Mouse (Mus musculus): ENCODE measurements around the gene M1ap. TPM values are rescaled to one million over a fixed set of nuclear protein-coding genes. Genes with fewer than 3 reads are reported as not detected.
A peak's percentile ranks its signal among the peaks of the same experiment; 100 is the strongest.

The M1ap gene
- polyA plus RNA-seq, 1 experiment from 2014 or later = 0.71 TPM

DNA sequence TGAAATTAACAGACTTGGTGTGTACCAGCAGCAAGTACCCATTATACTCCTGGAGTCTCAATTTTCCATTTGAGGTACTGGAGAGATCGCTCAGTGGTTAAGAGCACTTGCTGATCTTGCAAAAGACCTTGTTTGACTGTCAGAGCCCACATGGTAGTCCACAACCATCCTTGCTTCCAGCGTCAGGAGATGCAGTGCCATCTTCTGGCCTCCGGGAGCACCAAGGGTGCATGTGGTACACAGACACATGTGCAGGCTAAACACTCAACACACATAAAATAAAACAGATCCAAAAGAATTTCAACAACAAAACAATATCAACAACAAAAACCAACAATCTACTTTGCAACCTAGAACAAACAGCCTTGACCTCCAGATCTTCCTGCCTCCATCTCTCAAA lies 21.7 kb upstream of the M1ap start:
- Histone ChIP-seq H3K4me1 (ENCODE audit: control insufficient read depth, insufficient read depth, low read length) (no peaks in the 10 kb centered on the region), H3K4me3 (ENCODE audit: low read length) (no peak overlapping the region), H3K4me2 (ENCODE audit: low read depth, low read length) (no peak overlapping the region), H3K9ac (ENCODE audit: low read length) (no peak overlapping the region), H3K9me3 (replicated peaks; ENCODE audit: control insufficient read depth, low read length) (no peaks in the 10 kb centered on the region), H3K27me3 (ENCODE audit: control insufficient read depth, insufficient read depth, low read length) (peaks cover 2% of the 10 kb centered on the region; the same call in 1 of the 2 replicates), H3K27ac (ENCODE audit: low read length) (no peak overlapping the region), H3K36me3 (ENCODE audit: control insufficient read depth, insufficient read depth) (no peaks in the 10 kb centered on the region)
- no peak for ATAC-seq (replicated peaks; ENCODE audit: extremely low read depth, insufficient read depth, low FRiP score)
- 39% methylated on average over 3 of the region's 3 CpGs for WGBS

DNA sequence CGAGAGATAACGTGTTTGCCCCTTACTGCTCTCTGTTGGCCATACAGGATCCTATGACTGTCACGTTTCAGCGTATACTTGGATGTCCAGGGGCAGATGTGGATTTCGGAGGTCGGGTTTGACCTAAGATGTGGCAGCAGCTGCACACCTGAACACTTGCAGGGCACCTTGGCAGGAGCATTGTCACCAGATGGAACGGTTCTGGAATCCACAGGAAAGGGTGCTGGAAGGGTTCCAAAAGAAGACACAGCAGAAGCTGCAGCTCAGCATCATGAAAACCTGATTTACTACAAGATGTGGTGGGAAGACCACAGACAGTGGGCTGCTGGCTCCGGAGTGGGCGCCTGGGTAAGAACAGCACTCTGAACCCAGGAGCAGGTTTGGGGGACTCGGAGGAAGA lies 20.6 kb upstream of the M1ap start:
- no peak for ATAC-seq (replicated peaks; ENCODE audit: extremely low read depth, insufficient read depth, low FRiP score)
- no peaks in the 10 kb centered on the region for H3K4me1 ChIP-seq (ENCODE audit: control insufficient read depth, insufficient read depth, low read length)
- WGBS = 71% methylated on average over 10 of the region's 10 CpGs
- H3K27me3 ChIP-seq (ENCODE audit: control insufficient read depth, insufficient read depth, low read length) = peaks cover 2% of the 10 kb centered on the region; the same call in 1 of the 2 replicates
- H3K4me2 ChIP-seq (ENCODE audit: low read depth, low read length) = no peak overlapping the region
- H3K9ac ChIP-seq (ENCODE audit: low read length) = no peak overlapping the region
- no peaks in the 10 kb centered on the region for H3K36me3 ChIP-seq (ENCODE audit: control insufficient read depth, insufficient read depth)
- no peak overlapping the region for H3K4me3 ChIP-seq (ENCODE audit: low read length)
- H3K27ac ChIP-seq (ENCODE audit: low read length) = no peak overlapping the region
- H3K9me3 ChIP-seq (replicated peaks; ENCODE audit: control insufficient read depth, low read length) = no peaks in the 10 kb centered on the region

DNA sequence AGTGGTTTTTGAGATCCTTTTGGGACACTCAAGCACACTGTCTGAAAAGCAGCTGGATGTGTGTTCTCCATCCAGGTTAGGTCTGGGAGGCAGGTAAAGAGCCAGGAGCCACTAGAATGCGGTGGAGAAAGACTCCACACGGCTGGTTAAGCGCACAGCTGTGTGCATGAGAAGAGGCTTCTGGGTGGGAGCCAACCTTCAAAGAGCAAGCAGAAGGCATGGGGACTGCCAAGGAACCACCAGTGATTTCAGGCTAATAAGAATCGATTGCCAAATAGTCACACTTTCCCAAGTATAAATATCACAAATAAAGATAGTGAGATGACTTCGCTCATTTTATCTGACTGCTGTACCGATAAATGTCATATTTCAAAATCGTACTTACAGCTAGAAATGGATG lies 20.2 kb upstream of the M1ap start:
- H3K4me3 ChIP-seq (ENCODE audit: low read length) = no peak overlapping the region
- no peaks in the 10 kb centered on the region for H3K36me3 ChIP-seq (ENCODE audit: control insufficient read depth, insufficient read depth)
- no peaks in the 10 kb centered on the region for H3K9me3 ChIP-seq (replicated peaks; ENCODE audit: control insufficient read depth, low read length)
- H3K27me3 ChIP-seq (ENCODE audit: control insufficient read depth, insufficient read depth, low read length) = peaks cover 2% of the 10 kb centered on the region; the same call in 1 of the 2 replicates
- WGBS = 78% methylated on average over 7 of the region's 7 CpGs
- H3K27ac ChIP-seq (ENCODE audit: low read length) = no peak overlapping the region
- ATAC-seq (replicated peaks; ENCODE audit: extremely low read depth, insufficient read depth, low FRiP score) = no peak
- no peaks in the 10 kb centered on the region for H3K4me1 ChIP-seq (ENCODE audit: control insufficient read depth, insufficient read depth, low read length)
- no peak overlapping the region for H3K4me2 ChIP-seq (ENCODE audit: low read depth, low read length)
- H3K9ac ChIP-seq (ENCODE audit: low read length) = no peak overlapping the region

DNA sequence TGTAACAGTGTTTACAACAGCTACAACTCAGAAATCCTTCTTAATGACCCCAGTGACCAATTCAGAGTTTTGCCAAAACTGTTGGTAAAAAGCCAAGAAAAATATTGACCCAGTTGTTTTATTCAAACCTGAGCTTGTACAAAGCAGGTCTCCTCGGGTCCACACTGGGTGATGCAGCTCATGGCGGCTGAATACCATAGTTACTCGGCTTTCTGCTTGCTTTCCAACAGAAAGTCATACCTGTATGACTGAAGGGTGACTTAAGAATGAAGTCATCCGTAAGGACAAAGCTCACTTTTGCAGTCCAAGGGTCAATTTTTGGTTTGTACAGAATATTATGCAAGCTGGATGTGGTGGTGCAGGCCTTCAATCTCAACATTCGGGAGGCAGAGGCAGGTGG lies 19.1 kb upstream of the M1ap start:
- Histone ChIP-seq H3K4me1 (ENCODE audit: control insufficient read depth, insufficient read depth, low read length) (no peaks in the 10 kb centered on the region), H3K9me3 (replicated peaks; ENCODE audit: control insufficient read depth, low read length) (no peaks in the 10 kb centered on the region), H3K4me2 (ENCODE audit: low read depth, low read length) (no peak overlapping the region), H3K27ac (ENCODE audit: low read length) (no peak overlapping the region), H3K36me3 (ENCODE audit: control insufficient read depth, insufficient read depth) (no peaks in the 10 kb centered on the region), H3K27me3 (ENCODE audit: control insufficient read depth, insufficient read depth, low read length) (peaks cover 2% of the 10 kb centered on the region; the same call in 1 of the 2 replicates), H3K4me3 (ENCODE audit: low read length) (no peak overlapping the region), H3K9ac (ENCODE audit: low read length) (no peak overlapping the region)
- no peak for ATAC-seq (replicated peaks; ENCODE audit: extremely low read depth, insufficient read depth, low FRiP score)
- 71% methylated on average over 5 of the region's 5 CpGs for WGBS

DNA sequence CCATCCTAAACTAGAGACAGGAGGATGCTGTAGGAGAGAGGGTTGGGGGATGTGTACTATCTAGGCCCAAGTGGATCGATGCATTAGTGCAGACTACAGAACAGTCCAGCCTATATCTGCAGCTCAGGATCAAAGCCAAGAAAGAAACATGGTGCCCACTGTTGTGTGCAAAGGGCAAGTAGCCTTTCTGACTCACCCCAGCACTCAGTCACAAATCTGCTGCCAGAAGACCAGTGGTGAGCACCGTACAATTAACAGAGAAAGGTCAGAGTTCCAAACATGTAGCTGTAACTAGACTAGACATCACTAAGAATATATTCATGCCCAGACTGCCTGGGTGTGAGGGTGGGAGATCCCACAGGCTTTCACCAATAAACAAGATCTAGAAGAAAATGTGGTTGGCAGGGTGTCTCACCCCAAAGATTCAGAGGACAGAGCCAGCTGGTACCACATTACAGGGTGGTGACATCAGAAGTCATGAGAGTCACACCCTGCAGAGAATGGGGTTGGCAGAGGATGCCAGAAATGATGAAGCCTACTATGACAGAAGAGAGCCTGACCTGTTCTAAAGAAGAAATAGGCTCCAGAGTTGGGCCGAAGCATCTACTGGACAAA lies 12.0 kb upstream of the M1ap start:
- peaks cover 18% of the 10 kb centered on the region for H3K27me3 ChIP-seq (ENCODE audit: control insufficient read depth, insufficient read depth, low read length)
- H3K4me3 ChIP-seq (ENCODE audit: low read length) = no peak overlapping the region
- 86% methylated on average over 3 of the region's 3 CpGs for WGBS
- 0 out of 2 replicates have a peak, but pooled peaks cover 2% of the 10 kb centered on the region for H3K9me3 ChIP-seq (replicated peaks; ENCODE audit: control insufficient read depth, low read length)
- H3K36me3 ChIP-seq (ENCODE audit: control insufficient read depth, insufficient read depth) = no peaks in the 10 kb centered on the region
- H3K4me2 ChIP-seq (ENCODE audit: low read depth, low read length) = no peak overlapping the region
- no peak for ATAC-seq (replicated peaks; ENCODE audit: extremely low read depth, insufficient read depth, low FRiP score)
- H3K4me1 ChIP-seq (ENCODE audit: control insufficient read depth, insufficient read depth, low read length) = no peaks in the 10 kb centered on the region; the same call in 1 of the 2 replicates
- no peak overlapping the region for H3K9ac ChIP-seq (ENCODE audit: low read length)
- H3K27ac ChIP-seq (ENCODE audit: low read length) = no peak overlapping the region

DNA sequence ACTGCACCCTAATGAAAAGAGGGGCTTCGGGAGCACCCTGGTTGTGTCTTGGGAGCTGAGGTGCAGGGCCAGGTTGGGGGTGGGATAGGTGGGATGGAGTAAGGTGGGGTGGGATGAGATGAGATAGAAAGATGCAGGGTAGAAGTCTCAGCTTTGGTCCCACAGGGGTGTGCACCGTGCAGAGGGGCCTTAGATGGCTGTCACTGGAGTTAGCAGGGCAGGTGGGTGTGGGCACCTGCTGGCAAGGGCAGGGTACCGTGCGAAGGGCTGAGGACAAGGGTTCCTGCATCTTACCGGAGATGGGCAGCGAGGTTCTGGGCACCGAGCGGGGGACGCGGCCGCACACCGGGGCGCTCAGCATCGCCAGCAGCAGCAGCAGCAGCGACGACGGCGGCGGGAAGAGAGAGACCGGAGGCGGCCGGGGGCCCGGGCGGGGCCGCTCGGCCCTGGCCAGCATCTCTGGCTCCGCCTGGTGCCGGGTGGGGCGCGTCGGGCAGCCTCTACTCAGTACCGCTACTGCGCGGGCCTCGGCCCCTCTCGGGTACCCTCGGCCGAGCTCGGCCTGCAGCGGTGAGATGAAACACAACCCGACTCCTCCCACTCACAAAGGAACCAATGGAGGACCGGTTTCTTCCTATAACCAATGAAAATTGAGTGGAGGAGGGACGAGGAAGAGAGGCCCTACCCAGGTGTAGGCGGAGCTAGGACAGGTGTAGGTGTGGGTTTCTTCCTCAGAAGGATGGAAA lies 7.4 kb upstream of the M1ap start, which contains the start of gene Sema4f:
TSS of gene Sema4f (minus strand) at position 603 of the 746 bp plus-strand sequence.
- H3K36me3 ChIP-seq (ENCODE audit: control insufficient read depth, insufficient read depth) = no peaks in the 10 kb centered on the region
- H3K9me3 ChIP-seq (replicated peaks; ENCODE audit: control insufficient read depth, low read length) = 0 out of 2 replicates have a peak, but pooled peaks cover 2% of the 10 kb centered on the region
- no peaks in the 10 kb centered on the region; the same call in 1 of the 2 replicates for H3K4me1 ChIP-seq (ENCODE audit: control insufficient read depth, insufficient read depth, low read length)
- peak within 1 kb of the TSS; percentile 58 for H3K9ac ChIP-seq (ENCODE audit: low read length)
- peak; percentile 75 for ATAC-seq (replicated peaks; ENCODE audit: extremely low read depth, insufficient read depth, low FRiP score)
- 4% methylated on average over 42 of the region's 44 CpGs for WGBS
- peak within 1 kb of the TSS; percentile 83 for H3K4me2 ChIP-seq (ENCODE audit: low read depth, low read length)
- peak within 1 kb of the TSS; percentile 55 for H3K4me3 ChIP-seq (ENCODE audit: low read length)
- H3K27ac ChIP-seq (ENCODE audit: low read length) = no peak within 1 kb of the TSS
- peaks cover 23% of the 10 kb centered on the region for H3K27me3 ChIP-seq (ENCODE audit: control insufficient read depth, insufficient read depth, low read length)

DNA sequence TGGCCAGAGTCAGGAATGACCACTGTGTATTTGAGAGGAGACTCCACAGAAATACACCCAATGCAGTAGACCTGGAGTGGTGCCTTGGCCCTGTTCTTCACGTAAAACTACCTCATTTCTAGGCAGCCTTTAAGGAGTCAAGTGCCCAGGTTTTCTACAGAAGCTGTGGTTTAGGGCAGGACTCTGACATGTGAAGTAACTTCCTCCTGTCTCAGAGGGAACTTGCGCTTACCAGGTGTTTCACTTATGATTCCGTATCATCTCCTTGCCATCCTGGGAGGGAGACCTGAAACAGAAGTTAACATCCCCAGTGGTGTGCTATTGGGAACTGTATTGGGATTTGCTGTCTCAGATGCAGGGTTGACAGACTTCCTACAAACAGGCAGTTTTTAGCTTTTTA lies 5.9 kb upstream of the M1ap start:
- H3K4me2 ChIP-seq (ENCODE audit: low read depth, low read length) = no peak overlapping the region
- ATAC-seq (replicated peaks; ENCODE audit: extremely low read depth, insufficient read depth, low FRiP score) = no peak
- no peak overlapping the region for H3K27ac ChIP-seq (ENCODE audit: low read length)
- 76% methylated on average over 3 of the region's 3 CpGs for WGBS
- H3K36me3 ChIP-seq (ENCODE audit: control insufficient read depth, insufficient read depth) = no peaks in the 10 kb centered on the region
- 0 out of 2 replicates have a peak, but pooled peaks cover 2% of the 10 kb centered on the region for H3K9me3 ChIP-seq (replicated peaks; ENCODE audit: control insufficient read depth, low read length)
- peaks cover 23% of the 10 kb centered on the region for H3K27me3 ChIP-seq (ENCODE audit: control insufficient read depth, insufficient read depth, low read length)
- H3K4me3 ChIP-seq (ENCODE audit: low read length) = no peak overlapping the region
- H3K4me1 ChIP-seq (ENCODE audit: control insufficient read depth, insufficient read depth, low read length) = no peaks in the 10 kb centered on the region; the same call in 1 of the 2 replicates
- H3K9ac ChIP-seq (ENCODE audit: low read length) = no peak overlapping the region

DNA sequence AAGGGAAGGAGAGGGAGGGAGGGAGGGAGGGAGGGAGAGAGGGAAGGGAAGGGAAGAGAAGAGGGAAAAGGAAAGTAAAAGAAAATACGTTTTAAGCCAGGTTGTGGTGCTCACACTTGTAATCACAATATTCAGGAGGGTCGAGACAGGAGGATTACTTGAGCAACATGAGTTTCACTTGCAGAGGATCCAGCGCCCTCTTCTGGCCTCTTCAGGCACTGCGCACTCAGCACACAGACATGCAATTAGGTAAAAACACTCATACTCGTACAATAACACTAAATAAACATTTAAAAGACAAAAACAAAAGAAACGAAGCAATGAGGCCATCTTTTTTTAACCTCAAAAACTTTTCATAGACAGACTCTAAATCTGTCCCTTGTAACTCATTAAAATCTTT lies 952 bp upstream of the M1ap start:
- no peak overlapping the region for H3K4me2 ChIP-seq (ENCODE audit: low read depth, low read length)
- ATAC-seq (replicated peaks; ENCODE audit: extremely low read depth, insufficient read depth, low FRiP score) = no peak
- H3K9ac ChIP-seq (ENCODE audit: low read length) = no peak overlapping the region
- H3K4me3 ChIP-seq (ENCODE audit: low read length) = no peak overlapping the region
- 46% methylated on average over 6 of the region's 6 CpGs for WGBS
- no peaks in the 10 kb centered on the region for H3K27me3 ChIP-seq (ENCODE audit: control insufficient read depth, insufficient read depth, low read length)
- no peaks in the 10 kb centered on the region for H3K4me1 ChIP-seq (ENCODE audit: control insufficient read depth, insufficient read depth, low read length)
- no peaks in the 10 kb centered on the region for H3K36me3 ChIP-seq (ENCODE audit: control insufficient read depth, insufficient read depth)
- H3K9me3 ChIP-seq (replicated peaks; ENCODE audit: control insufficient read depth, low read length) = peaks cover 4% of the 10 kb centered on the region; the same call in 1 of the 2 replicates
- no peak overlapping the region for H3K27ac ChIP-seq (ENCODE audit: low read length)

DNA sequence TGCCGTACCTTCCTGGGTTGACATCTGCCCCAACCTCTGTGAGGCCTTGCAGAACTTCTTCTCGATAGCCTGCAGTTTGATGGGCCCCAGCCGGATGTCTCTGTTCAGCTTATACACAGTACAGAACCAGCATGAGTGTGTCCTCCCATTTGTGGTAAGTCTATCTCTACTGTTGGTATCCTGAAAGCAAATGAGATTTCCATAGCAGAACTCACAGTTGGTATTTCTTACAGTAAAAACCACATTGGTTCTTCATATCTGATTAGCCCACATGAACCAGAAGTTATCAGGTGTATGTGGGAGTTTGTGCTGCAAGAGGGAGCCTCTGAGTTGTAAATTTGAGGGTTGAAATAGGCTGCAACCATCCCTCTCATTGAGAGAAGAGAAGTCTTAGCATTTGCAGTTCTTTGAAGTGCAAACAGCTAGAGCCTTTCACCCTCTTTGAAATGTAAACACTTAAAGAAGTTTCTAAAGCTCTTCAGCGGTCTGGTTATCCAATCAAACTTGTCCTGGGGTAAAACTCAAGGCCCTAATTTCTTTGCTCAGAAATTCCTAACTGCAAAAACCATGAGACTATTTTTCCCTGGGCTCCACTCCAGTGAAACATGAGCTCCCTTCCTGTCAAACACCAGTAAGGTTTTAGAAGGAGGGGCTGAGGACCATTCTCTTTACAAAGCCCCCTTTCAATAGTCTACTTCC lies 10.0 kb downstream of the M1ap start:
- Histone ChIP-seq H3K4me2 (ENCODE audit: low read depth, low read length) (no peak overlapping the region), H3K9ac (ENCODE audit: low read length) (no peak overlapping the region), H3K9me3 (replicated peaks; ENCODE audit: control insufficient read depth, low read length) (no peaks in the 10 kb centered on the region), H3K4me1 (ENCODE audit: control insufficient read depth, insufficient read depth, low read length) (no peaks in the 10 kb centered on the region), H3K27ac (ENCODE audit: low read length) (no peak overlapping the region), H3K36me3 (ENCODE audit: control insufficient read depth, insufficient read depth) (no peaks in the 10 kb centered on the region), H3K4me3 (ENCODE audit: low read length) (no peak overlapping the region), H3K27me3 (ENCODE audit: control insufficient read depth, insufficient read depth, low read length) (no peaks in the 10 kb centered on the region)
- WGBS = 48% methylated on average over 4 of the region's 4 CpGs
- no peak for ATAC-seq (replicated peaks; ENCODE audit: extremely low read depth, insufficient read depth, low FRiP score)
